Mouse (Mus musculus) lung, postnatal 0 days (tissue): ENCODE results near the gene Fanca.

Experiments
- CTCF ChIP-seq: IDR thresholded peaks from 2 replicates; pipeline ENCODE4 v1.5.1; 2016; ENCODE audit warnings: antibody characterized with exemption, mild to moderate bottlenecking
- EP300 ChIP-seq: IDR thresholded peaks from 2 replicates; pipeline ENCODE4 v1.6.1; 2016; ENCODE audit warnings: antibody characterized with exemption, mild to moderate bottlenecking, control low read depth

DNA sequence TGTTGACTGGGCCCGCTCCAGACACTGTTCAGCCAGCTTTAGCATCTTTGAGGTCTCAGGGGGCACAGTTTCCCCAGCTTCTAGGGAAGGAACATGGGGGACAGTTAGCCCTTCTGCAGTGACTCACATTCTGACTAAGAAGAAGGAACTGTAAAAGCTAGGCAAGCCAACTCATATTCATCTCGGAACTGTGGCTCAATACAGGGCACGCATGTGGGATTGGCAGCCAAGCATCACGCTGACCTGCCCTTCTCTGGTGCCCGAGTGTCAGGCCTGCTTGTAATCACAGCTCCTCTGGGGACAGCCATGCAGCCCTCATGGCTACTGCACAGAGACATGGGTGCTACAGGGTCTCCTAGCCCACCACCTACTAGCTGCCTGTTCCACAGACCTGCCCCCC lies 67.4 kb downstream of the Fanca start:
- TF ChIP-seq CTCF (no peak), EP300 (no peak)
